Comparison of ENCODE assay signal across 9 mouse cellular contexts in the genomic region with DNA sequence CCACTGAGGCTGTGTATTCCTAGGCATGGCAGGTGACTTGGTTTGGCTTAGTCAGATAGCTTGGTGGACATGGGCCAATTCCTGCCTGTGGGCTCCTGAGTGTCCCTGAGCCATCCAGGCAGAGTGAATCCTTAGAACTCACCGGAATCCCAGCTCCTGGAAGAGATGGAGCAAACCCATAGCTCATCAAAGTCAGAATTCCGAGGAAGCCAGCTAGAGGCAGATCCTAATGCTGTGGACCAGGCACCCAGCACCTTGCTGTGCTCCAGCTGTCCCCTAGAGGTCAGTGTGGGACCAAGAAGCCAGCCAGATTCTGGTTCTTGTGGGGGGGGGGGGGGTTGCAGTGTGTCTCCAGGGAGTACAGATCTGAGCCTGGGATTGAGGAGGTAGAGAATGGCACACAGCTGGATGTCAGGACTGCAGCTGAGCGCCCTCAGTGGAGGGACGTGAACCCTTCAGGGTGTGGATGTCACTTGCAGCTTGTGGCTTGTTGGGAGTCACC. TPM values are rescaled to one million over a fixed set of nuclear protein-coding genes. Genes with fewer than 3 reads are reported as not detected.
DNase-seq lines count a peak whose midpoint lies in the region; ATAC-seq and TF ChIP-seq lines count a peak whose summit lies in the region.
"Had no signal": no experiment of that assay in that cellular context is flagged by ENCODE, and none has a peak within 500 bp of the region (broad histone marks: within the 10 kb centered on the region; RNA-seq: fewer than 3 reads in every experiment).

No protein-coding gene starts in this region.

- 11% methylated on average over 4 of the region's 4 CpGs for WGBS in limb, embryonic 13.5 days
- WGBS in olfactory bulb, adult 2 months = 15% methylated on average over 4 of the region's 4 CpGs

- no peak overlapping the region for H3K4me3 ChIP-seq in limb, embryonic 13.5 days
- no peak overlapping the region for H3K4me3 ChIP-seq in olfactory bulb, adult 2 months (ENCODE audit: insufficient read depth, low read depth, low read length)
- H3K4me3 ChIP-seq: erythroblast, embryonic 14.5 days had no signal

- no peaks in the 10 kb centered on the region for H3K9me3 ChIP-seq in limb, embryonic 13.5 days

- H3K4me1 ChIP-seq in limb, embryonic 13.5 days = peaks cover 14% of the 10 kb centered on the region
- peaks cover 8% of the 10 kb centered on the region for H3K4me1 ChIP-seq in olfactory bulb, adult 2 months (ENCODE audit: control insufficient read depth, insufficient read depth, low read length)

- H3K36me3 ChIP-seq in limb, embryonic 13.5 days = no peaks in the 10 kb centered on the region

- no peaks in the 10 kb centered on the region for H3K27me3 ChIP-seq in limb, embryonic 13.5 days

- TF ChIP-seq POLR2A in olfactory bulb, adult 2 months (IDR thresholded peaks at IDR 0.05; ENCODE audit: insufficient read depth, low read depth, low read length) = no peak

- no peak overlapping the region for H3K27ac ChIP-seq in limb, embryonic 13.5 days
- no peak overlapping the region for H3K27ac ChIP-seq in olfactory bulb, adult 2 months (ENCODE audit: insufficient read depth, low read depth, low read length)

- DNase-seq in urinary bladder, adult 18-20 months (ENCODE audit: low spot score in 2 of 2) = peak; percentile 36 to 46
- no peak for DNase-seq in urinary bladder, postnatal 10 days (ENCODE audit: low spot score)
- DNase-seq in cerebellum, adult 18-20 months = peak; percentile 83 to 86
- peak; percentile 58 for DNase-seq in forelimb bud, embryonic 11.5 days (ENCODE audit: low read depth, low spot score)
- DNase-seq in kidney, adult 18-20 months = peak; percentile 80
- DNase-seq in thymus, postnatal 14 days = peak; percentile 75

- 0 out of 2 replicates have a peak, but pooled peaks have one; percentile 40 for ATAC-seq in limb, embryonic 13.5 days (ENCODE audit: low FRiP score, low read depth)

- no peak overlapping the region for H3K4me2 ChIP-seq in limb, embryonic 13.5 days (replicated peaks)

- H3K9ac ChIP-seq in limb, embryonic 13.5 days = no peak overlapping the region

- peak; percentile 80; the same call in 1 of the 2 replicates for TF ChIP-seq CTCF in olfactory bulb, adult 2 months (IDR thresholded peaks at IDR 0.05; ENCODE audit: insufficient read depth, low read depth, low read length)

RNA-seq across cellular contexts. Expression of a gene that starts 33.8 kb away (rescaled TPM):
- polyA plus RNA-seq in limb, embryonic 13.5 days (2015; fragmentation: Nextera tagmentation; extraction: Ambion mirVana) = 10.7 and 12.4 TPM in 2 replicates
- 85.1 and 98.8 TPM in 2 replicates for polyA plus RNA-seq in olfactory bulb, adult 2 months (2012; ENCODE audit: insufficient read depth, insufficient read length, low replicate concordance, missing spikeins)
- polyA plus RNA-seq: erythroblast, embryonic 14.5 days had no signal
